Mouse (Mus musculus) embryo, embryonic 11 days (tissue): ENCODE measurements around the gene Anapc7.
"Not testable (repeated sequence)": the region's sequence is repeated elsewhere in the genome, so short reads cannot be mapped to it uniquely, and the experiment has no call there.

ENCODE experiments used
- DNase-seq: peaks from one replicate; pipeline ENCODE4 v3.0.0-alpha.2; 2015

Gene Anapc7

DNA sequence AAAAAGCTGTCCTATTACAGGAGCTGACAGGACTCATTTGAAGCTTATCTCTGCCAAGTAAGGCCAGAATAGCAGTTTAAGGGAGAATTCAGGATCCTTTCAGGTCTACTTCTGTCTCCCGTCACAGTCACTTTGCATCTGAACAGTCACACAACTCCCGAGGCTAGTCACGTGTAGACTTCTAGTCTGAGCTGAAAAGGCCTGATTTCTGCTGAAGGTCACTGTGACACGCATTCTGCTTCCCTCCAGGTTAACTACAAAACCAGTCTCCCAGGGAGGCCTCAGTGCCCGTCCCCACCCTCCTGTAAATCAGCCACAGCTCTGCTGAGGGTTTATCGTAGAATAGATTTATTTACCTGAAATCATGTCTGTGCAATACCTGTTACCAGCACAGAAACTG is 31.7 kb downstream of the Anapc7 start:
- DNase-seq, result no peak

DNA sequence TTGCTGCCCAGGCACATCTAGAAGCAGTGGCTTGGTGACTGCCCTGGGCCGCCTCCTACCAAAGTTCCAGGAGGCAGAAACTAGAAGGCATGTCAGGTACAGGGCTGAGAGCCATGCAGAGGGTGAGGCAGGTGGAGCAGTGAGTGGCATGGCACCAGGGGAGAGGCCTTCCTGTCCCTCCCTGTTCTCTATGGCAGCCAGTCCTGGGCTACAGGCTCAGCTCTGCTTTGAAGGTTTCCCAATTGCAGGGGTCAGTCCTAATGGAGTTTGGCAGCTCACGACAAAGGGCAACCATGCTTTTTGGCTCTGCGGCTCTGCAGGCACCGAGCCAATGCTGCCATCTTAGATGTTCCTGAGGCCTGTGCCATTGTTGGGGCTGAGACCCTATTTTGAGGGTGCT is 32.9 kb downstream of the Anapc7 start:
- no peak for DNase-seq

DNA sequence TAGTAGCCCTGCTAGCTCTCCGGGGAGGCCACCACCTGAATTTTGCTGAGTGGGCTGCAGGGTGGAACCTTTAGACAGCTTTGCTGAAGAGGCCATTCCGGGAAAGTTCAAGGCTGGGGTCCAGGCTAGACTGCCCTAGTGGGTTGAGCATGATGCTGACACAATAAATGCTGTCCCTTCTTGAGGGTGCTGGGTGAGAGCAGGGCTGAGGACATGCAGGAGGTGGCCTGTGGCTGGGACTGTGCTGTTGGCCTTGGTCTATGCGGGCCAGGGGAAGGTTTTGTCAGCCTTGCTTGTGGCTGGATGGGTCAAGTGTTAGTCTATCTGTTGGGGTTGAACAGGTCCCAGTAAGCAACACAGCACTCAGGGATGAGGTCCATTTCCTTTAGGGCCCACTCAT is 33.4 kb downstream of the Anapc7 start:
- no peak for DNase-seq

DNA sequence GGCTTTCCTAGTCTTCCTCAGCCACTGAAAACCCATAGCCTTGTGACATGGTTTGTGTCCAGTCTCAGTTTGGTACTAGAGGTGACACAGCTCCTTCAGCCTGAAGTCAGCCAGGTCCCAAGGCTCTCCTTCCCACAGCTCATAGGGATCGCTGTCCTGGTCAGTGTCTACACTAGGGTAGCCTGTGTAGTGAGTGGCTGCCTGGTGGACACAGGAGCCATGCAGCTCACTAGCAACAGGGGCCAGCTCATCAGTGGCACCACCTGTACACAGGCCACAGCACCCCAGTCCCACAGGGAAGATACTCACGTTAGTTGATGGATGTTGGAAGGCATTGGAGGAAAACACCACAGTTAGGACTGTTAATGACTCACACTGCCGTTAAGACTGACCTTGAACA is 34.1 kb downstream of the Anapc7 start:
- DNase-seq, result no peak

DNA sequence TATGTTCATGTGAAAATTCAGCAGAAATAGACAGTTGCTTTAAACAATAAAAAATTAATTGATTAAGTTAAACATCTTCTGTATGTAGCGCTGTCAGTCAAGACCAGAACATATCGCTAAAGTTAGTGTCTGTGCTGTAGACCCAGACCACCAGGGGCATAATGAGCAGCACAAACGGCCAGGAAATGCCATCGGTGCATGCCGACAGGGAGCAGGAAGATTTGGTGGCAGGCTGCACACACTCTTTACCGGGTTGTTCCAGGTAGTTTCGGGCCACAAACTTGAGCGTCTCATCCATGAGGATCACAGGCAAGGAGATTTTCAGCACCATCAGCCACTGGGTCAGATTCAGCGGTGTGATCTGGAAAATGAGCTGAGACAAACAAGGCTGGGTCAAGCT is 35.6 kb downstream of the Anapc7 start:
- not testable (repeated sequence) for DNase-seq

DNA sequence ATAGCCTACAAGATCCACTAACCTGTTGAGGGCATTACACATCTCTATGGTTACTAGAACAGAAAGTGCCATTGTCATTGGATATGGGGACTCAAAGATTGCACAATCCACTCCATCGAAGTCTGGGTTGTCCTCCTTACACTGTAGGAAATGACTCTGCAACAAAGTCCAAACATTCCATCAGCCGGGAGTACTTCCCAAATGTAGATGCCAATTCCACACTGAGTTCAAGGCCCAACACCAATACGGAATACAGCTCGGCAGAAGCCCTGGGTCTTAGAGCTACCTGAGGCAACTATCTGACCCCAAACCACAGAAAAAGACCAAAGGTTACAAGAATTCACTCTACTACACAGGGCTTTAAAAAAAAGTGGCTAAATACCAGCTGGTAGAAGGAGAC is 36.6 kb downstream of the Anapc7 start:
- no peak for DNase-seq

DNA sequence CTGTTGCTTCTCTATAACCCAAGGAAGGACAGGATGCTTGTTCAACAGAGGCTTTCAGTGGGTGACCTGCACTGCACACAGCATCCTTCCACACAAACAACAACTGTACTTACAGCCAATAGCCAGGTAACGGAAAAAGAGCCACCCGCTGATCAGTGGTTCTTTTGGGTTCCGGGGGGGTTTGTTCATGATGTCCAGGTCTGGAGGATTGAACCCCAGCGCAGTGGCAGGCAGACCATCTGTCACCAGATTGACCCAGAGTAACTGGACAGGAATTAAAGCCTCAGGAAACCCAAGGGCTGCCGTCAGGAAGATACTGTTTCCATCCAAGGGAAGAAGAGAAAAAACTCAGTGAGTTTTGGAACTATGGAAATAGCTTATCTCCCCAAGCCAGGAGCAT is 37.8 kb downstream of the Anapc7 start:
- no peak for DNase-seq

DNA sequence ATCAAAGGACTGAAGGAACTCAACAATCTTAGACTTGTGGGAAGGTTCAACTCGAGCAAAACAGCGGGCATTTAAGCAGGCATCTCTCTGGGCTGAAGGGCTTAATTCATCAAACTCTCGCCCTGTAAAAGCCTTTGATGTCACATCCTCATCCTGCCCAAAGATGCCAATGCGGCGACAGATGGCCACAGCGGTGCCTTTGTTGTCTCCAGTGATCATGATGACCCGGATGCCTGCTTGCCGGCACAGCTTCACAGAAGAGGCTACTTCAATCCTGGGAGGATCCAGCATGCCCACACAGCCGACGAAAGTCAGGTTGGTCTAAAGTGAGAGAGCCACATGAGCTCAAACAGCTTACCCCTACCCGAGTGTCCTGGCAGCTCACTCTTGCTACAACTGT is 39.2 kb downstream of the Anapc7 start:
- no peak for DNase-seq

DNA sequence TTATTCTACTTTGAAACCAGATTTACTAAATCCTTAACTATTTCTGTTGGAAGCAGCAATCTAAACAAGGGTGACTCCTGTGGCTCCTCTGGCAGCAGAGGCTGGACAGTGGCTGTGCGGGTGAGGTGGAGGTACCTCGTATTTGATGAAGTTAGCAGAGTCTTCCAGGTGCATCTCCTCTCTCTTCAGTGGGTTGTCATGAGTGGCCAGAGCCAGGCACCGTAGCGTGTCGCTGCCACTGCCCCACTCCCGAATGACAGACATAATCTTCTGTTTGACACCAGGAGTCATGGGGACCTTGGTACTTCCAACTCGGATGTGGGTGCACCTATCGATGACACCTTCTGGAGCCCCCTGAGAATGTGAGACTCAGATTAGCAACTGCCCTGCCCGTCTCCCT is 39.9 kb downstream of the Anapc7 start:
- no peak for DNase-seq

DNA sequence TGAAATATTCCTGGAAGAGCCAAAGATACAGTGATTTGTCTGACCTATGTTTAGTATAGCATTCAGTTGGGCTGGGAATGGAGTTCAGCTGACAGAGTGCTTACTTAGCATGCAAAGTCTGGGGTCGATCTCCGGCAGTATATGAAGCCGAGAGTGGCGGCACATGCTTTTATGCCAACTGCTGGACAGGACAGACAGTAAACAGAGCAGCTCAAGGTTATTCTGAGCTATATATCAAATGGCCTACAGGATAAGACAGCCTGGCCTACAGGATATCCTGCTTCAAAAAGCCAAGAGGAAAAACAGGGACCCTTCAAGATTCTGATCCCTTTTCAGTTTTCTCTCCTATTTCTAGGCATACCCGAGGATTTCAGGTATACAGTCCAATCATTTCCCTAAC is 50.2 kb downstream of the Anapc7 start:
- DNase-seq, result no peak

DNA sequence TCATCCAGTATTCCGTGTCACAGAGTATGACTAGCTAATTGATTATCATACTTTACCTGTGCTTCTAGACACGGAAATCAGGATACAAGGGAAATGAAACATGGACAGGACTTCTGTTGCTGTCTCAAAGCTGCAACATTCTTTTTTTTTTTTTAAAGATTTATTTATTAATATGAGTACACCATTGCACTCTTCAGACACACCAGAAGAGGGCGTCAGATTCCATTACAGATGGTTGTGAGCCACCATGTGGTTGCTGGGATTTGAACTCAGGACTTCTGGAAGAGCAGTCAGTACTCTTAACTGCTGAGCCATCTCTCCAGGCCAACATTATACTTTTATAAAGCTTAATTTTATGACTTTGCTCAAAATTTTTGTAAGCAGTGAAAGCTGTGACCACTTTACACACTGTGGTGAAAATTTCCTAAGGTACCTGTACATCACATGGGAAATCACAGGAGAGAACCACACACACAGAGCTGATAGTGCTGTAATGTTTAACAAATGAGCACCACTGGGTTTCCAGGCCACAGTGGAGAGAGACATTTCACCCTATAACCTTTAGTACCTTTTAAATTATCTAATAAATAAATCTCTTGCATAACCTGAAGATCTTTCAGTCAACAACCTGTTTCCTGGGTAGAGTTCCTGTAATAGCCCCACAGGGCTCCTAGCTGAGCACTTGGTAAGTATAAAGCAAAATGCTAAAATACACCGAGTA is 53.3 kb downstream of the Anapc7 start:
- no peak for DNase-seq

DNA sequence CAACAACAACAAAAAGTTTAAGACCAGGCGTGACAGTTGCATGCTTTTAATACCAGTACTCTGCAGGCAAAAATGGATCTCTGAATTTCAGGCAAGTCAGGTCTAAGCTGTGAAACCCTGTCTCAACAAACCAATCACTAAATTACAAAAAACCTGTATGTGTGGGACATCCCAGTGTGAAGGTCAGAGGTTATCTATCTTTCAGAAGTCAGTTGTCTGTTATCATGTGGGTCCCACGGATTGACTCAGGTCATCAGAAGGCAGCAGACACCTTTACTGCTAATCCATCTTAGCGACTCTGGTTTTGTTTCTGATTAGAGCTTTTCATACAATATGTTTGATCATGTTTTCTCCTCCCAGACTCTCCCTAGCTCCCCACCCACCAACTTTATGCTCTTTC is 54.6 kb downstream of the Anapc7 start:
- DNase-seq, result no peak

DNA sequence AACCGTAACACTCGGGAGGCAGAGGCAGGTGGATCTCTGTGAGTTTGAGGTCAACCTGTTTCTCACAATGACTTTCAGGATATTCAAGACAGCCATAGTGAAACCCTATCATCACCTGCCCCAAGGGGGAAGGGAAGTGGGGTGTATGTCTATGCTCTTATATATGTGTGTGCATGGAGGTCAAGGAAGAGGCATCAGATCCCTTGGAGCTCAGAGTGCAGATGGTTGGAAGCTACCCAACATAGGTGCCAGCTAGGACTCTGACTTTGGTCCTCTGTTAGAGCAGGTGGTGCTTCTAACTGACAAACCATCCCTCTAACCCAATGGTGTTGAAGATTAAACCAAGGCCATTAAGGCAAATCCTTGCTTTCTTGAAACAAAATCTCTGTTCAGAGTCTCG is 56.0 kb downstream of the Anapc7 start:
- no peak for DNase-seq

DNA sequence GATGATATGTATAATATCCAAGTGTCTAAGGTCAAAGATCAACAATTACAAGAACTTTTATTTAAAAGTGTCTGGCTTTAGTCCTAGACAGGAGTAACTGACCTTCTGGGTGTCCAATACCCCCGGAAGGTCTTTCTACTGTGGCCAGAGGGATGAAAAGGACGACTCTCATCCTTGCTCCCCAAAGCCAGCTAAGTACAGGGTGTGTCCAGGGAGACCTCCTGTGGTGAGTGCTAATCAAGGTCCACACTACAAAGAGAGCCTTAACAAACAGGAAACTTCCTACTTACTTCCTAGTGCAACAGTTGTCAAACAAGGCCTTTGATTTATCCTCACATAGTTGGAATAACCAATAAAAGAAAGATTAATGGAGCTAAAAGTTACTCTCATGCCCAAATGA is 57.6 kb downstream of the Anapc7 start:
- no peak for DNase-seq

DNA sequence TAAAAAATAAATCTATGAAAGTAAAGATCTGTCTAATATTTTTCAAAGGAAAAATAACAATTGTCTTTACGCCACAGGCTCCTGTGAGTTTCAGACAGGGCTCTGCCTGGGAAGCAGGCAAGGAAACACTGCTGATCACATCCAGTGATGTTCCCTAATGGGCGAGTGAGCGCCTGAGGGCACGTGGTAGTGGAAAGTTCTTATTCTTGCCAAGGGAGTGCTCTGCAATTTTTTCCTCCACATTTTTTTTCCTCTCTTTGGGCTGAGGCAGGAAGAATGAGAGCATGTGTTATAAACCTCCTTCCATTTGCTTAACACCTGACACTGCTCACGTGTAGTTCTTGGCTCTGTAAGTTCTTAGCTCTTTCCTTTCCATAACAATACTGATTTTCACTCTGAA is 60.4 kb downstream of the Anapc7 start:
- DNase-seq, result no peak

DNA sequence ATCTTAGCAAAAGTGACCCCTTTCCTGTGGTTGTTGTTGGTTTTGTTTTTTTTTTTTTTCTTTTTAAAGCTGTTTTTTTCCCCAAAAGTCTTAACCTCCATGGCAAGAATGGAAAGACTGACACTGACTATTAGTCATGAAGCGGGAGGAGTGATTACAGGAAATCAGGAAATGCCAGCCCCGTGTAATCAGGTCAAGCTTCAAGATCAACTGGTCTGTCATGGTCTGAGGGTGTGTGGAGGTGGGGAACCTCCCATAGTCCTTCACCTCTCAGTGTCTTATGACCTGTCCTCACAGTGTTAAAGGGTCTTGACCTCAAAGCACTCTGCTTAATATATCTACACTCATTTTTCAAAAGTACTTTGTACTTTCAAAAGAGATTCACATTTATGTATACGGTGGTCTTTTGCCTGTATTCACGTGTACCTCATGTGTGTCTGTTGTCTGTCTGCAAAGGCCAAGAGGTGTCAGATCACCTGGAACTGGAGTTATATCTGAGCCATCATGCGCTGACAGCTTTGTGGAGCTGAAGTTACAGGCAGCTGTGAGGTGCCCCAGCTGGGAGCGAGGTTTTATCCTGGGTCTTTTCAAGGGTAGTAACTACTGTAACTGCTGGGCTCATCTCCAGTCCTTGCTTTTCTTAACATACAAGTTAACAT is 61.4 kb downstream of the Anapc7 start:
- DNase-seq, result no peak

DNA sequence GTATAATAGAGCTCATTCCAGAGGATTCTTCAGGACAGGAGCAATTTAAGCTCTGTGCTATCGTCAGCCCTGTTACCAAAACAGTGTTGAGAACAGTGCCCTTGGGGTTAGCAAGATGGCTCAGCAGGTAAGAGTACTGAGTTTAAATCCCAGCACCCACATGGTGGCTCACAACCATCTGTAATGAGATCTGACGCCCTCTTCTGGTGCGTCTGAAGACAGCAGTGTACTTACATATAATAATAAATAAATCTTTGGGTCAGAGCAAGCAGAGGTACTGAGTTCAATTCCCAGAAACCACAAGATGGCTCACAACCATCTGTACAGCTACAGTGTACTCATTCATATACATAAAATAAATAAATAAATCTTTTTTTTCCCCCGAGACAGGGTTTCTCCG is 64.8 kb downstream of the Anapc7 start:
- not testable (repeated sequence) for DNase-seq

DNA sequence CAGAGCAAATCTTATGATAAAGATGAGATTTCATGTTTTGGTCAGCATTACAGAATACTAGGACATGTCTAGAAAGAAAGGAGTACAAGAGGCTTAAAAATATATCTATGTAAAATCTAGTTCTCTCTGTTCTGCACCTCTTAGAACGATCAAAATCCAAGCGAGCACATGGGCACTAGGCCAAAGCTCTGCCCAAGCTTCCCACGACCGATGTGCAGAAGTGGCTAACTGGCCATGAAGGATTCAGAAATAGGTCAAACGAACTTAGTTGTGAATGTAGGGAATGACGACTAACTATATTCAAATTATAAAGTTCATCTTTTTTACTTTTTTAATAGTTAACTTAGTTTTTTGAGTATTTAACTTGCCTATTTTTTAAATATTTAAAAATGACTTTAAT is 66.3 kb downstream of the Anapc7 start:
- no peak for DNase-seq

DNA sequence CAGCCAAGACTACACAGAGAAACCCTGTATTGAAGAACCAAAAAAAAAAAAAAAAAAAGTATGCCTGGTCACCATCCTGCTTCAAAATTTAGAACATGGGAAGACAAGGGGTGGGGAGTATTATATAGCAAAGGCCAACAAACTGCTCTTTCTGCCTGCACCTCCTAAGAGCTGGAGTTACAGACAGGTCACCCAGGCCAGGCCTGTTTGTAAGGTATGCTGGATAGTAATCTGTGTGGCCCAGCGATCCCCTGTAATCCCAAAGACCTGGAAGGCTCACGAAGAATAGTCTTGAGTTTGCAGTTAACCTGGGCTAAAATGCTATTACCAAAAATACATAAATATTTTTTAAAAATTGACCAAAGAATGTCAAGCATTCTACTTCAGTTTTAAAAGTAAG is 68.7 kb downstream of the Anapc7 start:
- DNase-seq, result no peak

DNA sequence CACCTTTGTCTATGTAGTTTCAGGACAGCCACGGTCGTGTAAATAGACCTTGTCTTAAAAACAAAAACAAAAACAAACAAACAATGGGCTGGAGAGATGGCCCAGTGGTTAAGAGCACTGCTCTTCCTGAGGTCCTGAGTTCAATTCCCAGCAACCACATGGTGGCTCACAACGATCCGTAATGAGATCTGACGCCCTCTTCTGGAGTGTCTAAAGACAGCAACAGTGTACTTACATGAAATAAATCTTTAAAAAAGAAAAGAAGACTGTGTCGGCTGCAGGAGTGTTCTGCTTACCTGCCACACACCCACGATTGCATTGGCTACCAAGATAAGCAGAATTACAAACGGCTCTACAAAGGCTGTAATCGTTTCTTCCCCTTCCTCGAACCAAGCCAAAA is 69.9 kb downstream of the Anapc7 start:
- DNase-seq, result no peak

DNA sequence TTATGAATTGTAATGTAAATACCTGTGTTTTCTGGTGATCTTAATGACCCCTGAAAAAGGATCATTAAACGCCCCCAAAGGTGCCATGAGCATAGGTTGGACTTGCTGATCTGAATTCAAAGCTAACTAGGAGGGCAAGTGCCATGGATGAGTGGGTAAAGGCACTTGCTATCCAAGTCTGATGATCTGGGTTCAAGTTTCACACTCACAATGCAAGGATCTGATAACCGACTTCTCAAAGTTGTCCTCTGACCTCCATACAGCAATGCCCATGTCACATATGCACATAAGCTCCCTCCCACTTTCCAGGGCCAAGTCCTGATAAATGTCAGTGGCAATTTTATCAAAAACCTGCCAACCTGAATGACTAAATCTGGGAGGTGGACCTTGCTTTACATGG is 71.5 kb downstream of the Anapc7 start:
- DNase-seq, result no peak

DNA sequence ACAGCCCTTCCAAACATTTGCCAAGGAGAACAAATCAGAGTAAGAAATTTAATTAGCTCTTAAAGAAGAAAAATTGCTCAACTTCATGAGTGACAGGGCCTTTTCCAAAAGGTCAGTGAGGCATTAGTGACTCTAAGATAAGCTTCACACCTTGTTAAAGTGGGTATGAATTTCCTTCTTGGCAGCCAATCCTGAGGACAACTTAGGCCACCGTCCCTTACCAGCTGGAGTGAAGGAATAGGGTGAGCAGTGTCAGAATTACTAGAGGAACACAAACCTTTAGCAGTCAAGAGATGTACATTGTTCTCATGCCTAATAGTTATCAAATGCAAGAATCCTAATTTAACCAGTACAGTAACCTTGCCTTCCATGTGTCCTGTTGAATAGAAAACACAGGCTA is 73.0 kb downstream of the Anapc7 start:
- DNase-seq, result no peak
